Mouse (Mus musculus) stomach, embryonic 14.5 days (tissue): ENCODE measurements around the gene Gna14. TPM values are rescaled to one million over a fixed set of nuclear protein-coding genes. Genes with fewer than 3 reads are reported as not detected.

Experiments
- ATAC-seq: fragments of 200-750 bp; cut with Nextera tagmentation; 2 replicates; pipeline ENCODE4 v1.8.0; 2017; ENCODE audit warnings: low read depth, moderate TSS enrichment; ENCODE audit not compliant: insufficient number of reproducible peaks, insufficient read depth, low FRiP score
- H3K27ac ChIP-seq: fragments of 300-500 bp; sonication (generic); 2 replicates; pipeline ENCODE4 v1.5.1; 2014; ENCODE audit warnings: mild to moderate bottlenecking, low read length, moderate library complexity, mixed read lengths
- H3K27me3 ChIP-seq: fragments of 300-500 bp; sonication (generic); 2 replicates; pipeline ENCODE4 v1.6.1; 2014; ENCODE audit warnings: low read length, control low read depth, mixed read lengths; ENCODE audit not compliant: control insufficient read depth, insufficient read depth
- H3K36me3 ChIP-seq: fragments of 300-500 bp; sonication (generic); 2 replicates; pipeline ENCODE4 v1.6.1; 2014; ENCODE audit warnings: mild to moderate bottlenecking, control low read depth, low read length, moderate library complexity, mixed read lengths; ENCODE audit not compliant: control insufficient read depth, insufficient read depth
- H3K4me1 ChIP-seq: fragments of 300-500 bp; sonication (generic); 2 replicates; pipeline ENCODE4 v1.6.1; 2014; ENCODE audit warnings: low read length, control low read depth, mixed read lengths; ENCODE audit not compliant: control insufficient read depth, insufficient read depth
- H3K4me2 ChIP-seq: fragments of 300-500 bp; sonication (generic); replicated peaks from 2 replicates; pipeline ENCODE4 v1.6.1; 2014; ENCODE audit warnings: low read depth, low read length, control low read depth
- H3K4me3 ChIP-seq: fragments of 300-500 bp; sonication (generic); 2 replicates; pipeline ENCODE4 v1.5.1; 2014; ENCODE audit warnings: low read depth, low read length, control low read depth
- H3K9ac ChIP-seq: fragments of 300-500 bp; sonication (generic); replicated peaks from 2 replicates; pipeline ENCODE4 v1.6.1; 2014; ENCODE audit warnings: low read depth, mild to moderate bottlenecking, control low read depth, low read length, moderate library complexity, mixed read lengths
- H3K9me3 ChIP-seq: fragments of 300-500 bp; sonication (generic); 2 replicates; pipeline ENCODE4 v1.6.1; 2016; ENCODE audit warnings: low read depth, low read length, control low read depth; ENCODE audit not compliant: control insufficient read depth
- WGBS: fragments of 180-500 bp; shearing (Covaris S2); extraction: QIAGEN DNeasy Blood & Tissue Kit; methylation state at CpG from one replicate; pipeline ENCODE4 v1.1.7; 2014; 5-methylcytosine and 5-hydroxymethylcytosine counted together
- polyA plus RNA-seq: library from polyadenylated mRNA; unstranded; fragments of >200 nt; fragmentation: Nextera tagmentation; extraction: Ambion mirVana; gene quantifications from 2 replicates; pipeline ENCODE4 v1.2.1, GENCODE M21; 2014

The Gna14 gene
- polyA plus RNA-seq, 1 experiment from 2014 or later = 30.4 TPM

DNA sequence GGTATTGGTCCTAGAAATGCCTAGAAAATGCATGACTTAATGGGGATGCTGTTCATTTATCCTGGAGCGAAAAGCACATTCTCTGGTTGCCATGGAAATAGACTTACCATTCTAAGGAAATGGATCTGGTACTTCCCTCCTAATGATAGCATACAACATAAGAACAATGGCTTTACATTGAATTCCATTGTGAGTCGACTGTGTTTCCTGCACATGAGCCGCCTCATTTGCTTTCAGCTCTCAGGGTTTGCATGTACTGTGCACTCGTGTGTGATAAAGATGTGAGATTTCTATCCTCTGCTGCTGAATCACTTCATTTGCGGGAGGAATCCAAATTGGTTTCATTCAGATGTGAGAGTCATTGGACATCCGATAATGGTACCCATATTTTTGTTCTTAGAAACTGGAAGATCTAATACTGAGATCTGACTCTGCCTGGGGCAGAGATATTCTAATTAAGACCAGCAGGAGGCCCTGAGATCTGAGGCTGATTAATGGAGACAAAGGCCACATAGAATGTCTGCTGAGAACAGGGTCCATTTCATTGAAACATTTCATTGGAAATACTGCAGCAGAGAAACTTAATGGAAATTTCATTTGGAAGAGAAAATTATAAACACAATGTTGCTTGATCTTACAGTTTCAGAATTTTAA is 71.3 kb downstream of the Gna14 start:
- H3K4me3 ChIP-seq = no peak overlapping the region
- 0 out of 2 replicates have a peak, but pooled peaks cover 6% of the 10 kb centered on the region for H3K4me1 ChIP-seq
- H3K27me3 ChIP-seq = no peaks in the 10 kb centered on the region
- H3K9me3 ChIP-seq = no peaks in the 10 kb centered on the region
- H3K4me2 ChIP-seq = no peak overlapping the region
- H3K36me3 ChIP-seq = no peaks in the 10 kb centered on the region
- no peak overlapping the region for H3K27ac ChIP-seq
- ATAC-seq = no peak
- no peak overlapping the region for H3K9ac ChIP-seq
- WGBS = 81% methylated on average over 6 of the region's 6 CpGs

DNA sequence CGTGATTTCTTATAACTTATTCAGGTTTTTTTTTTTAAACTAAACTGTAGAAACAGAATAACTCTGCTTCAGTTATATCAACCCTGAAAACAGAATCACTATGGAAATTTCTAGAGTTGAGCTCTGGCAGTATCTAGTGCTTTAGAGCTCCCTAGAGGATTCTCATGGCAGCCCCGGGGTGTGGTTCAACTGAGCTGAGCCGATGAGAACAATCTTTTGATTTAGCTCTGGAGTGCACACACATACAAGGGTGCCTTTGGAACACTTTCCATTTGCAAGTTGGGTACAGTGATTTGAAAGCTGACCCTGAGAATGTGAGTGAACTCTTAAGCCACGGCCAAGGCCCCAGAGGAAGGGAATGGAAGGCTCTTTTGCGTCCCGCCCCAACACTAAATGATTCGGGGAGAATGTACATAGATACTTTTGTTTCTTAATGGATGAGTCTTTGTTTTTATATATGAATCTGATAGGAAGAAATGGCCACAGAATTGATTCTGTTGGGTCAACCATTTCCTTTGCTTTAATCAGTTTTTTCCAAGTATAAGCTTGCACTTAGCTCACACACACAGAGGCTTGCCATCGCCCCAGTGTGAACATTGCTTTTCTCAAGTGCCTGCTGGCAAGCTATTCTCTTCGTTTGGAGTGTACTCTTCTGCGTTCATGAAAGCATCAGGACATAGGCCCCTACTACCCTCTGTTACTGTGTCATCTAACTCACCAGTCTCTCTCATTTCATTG is 75.0 kb downstream of the Gna14 start:
- Histone ChIP-seq H3K9ac (no peak overlapping the region), H3K27ac (no peak overlapping the region; the same call in 1 of the 2 replicates), H3K9me3 (no peaks in the 10 kb centered on the region), H3K36me3 (no peaks in the 10 kb centered on the region), H3K4me1 (0 out of 2 replicates have a peak, but pooled peaks cover 6% of the 10 kb centered on the region), H3K4me2 (no peak overlapping the region), H3K4me3 (no peak overlapping the region), H3K27me3 (no peaks in the 10 kb centered on the region)
- 83% methylated on average over 10 of the region's 10 CpGs for WGBS
- ATAC-seq = no peak

DNA sequence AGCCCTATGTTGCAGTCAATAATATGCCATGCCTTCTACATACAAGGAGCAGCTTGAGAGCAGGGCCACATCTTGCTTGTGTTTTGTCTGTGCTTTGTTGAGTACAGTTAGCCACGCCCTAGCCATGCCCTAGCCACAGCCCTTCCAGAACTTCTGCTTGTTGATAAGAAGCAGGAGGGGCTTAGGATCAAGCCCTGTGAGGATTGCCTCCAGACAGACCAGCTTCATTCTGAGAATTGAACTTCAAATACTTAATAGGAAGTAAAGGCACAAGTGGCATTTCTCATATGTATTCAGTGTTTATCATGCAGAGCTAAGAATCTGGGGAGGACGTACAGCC is 75.5 kb downstream of the Gna14 start:
- H3K27me3 ChIP-seq = no peaks in the 10 kb centered on the region
- H3K4me2 ChIP-seq = no peak overlapping the region
- 44% methylated on average over 2 of the region's 2 CpGs for WGBS
- ATAC-seq = 0 out of 2 replicates have a peak, but pooled peaks have one; percentile 56
- no peak overlapping the region for H3K9ac ChIP-seq
- H3K4me1 ChIP-seq = 0 out of 2 replicates have a peak, but pooled peaks cover 6% of the 10 kb centered on the region
- H3K27ac ChIP-seq = no peak overlapping the region; the same call in 1 of the 2 replicates
- no peaks in the 10 kb centered on the region for H3K36me3 ChIP-seq
- no peaks in the 10 kb centered on the region for H3K9me3 ChIP-seq
- no peak overlapping the region for H3K4me3 ChIP-seq

DNA sequence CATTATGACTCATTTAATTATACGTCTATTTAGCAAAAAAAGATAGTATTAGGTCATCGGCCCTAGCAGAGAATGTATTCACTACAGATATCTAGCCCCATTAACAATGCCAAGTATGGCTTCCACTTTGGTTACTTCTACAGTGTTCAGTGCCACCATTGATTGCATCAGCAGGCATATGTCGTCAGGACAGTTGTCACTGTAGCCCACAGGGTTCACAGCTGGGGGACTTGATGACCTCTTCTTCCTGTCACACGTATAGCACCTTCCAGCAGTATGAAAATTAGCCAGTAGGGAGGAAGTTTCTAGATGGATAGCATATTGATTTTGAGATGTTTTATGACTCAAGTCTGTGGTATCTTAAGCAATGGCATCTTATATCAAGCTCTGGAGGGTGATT is 78.6 kb downstream of the Gna14 start:
- 78% methylated on average over 4 of the region's 4 CpGs for WGBS
- Histone ChIP-seq H3K4me1 (0 out of 2 replicates have a peak, but pooled peaks cover 13% of the 10 kb centered on the region), H3K27me3 (no peaks in the 10 kb centered on the region), H3K4me2 (no peak overlapping the region), H3K9ac (no peak overlapping the region), H3K36me3 (no peaks in the 10 kb centered on the region), H3K4me3 (no peak overlapping the region), H3K27ac (no peak overlapping the region), H3K9me3 (no peaks in the 10 kb centered on the region)
- ATAC-seq = no peak

- H3K4me1 ChIP-seq = 0 out of 2 replicates have a peak, but pooled peaks cover 7% of the 10 kb centered on the region
- no peak for ATAC-seq
- H3K9me3 ChIP-seq = no peaks in the 10 kb centered on the region
- H3K36me3 ChIP-seq = no peaks in the 10 kb centered on the region
- 55% methylated on average over 3 of the region's 3 CpGs for WGBS
- H3K27ac ChIP-seq = no peak overlapping the region
- no peaks in the 10 kb centered on the region for H3K27me3 ChIP-seq
- H3K4me3 ChIP-seq = no peak overlapping the region
- H3K4me2 ChIP-seq = no peak overlapping the region
- H3K9ac ChIP-seq = no peak overlapping the region
These were observed 83.0 kb downstream of the Gna14 start for GRCm38 (mm10) chr19:16518569-16518968.

DNA sequence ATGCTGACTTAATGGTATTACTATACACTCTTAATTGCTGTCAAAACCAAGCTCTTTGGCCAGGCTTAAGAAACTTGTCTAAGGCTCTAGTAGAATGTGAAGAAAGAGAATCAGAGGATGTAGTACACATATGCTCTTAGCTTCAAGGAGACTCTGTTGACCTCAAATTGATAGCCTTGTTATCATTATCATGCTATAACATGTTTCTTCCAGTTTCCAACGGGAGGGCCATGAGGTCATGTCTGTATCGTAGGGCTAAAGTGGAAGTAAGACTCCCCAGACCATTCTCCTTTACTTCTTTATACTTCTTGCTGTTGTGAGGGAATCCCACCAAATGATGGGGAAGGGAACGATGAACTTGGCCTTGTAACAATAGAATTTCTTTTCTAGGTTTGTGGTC is 85.0 kb downstream of the Gna14 start:
- no peak for ATAC-seq
- WGBS = 88% methylated on average over 3 of the region's 3 CpGs
- no peak overlapping the region for H3K4me2 ChIP-seq

GRCm38 (mm10) chr19:16526302-16526880 is 90.8 kb downstream of the Gna14 start:
- no peaks in the 10 kb centered on the region for H3K36me3 ChIP-seq
- no peak overlapping the region for H3K9ac ChIP-seq
- no peaks in the 10 kb centered on the region for H3K27me3 ChIP-seq
- no peak overlapping the region for H3K4me3 ChIP-seq
- peaks cover 16% of the 10 kb centered on the region for H3K4me1 ChIP-seq
- H3K4me2 ChIP-seq = no peak overlapping the region
- WGBS = 56% methylated on average over 9 of the region's 9 CpGs
- ATAC-seq = no peak; the same call in 1 of the 2 replicates
- no peaks in the 10 kb centered on the region for H3K9me3 ChIP-seq
- peak overlapping the region; percentile 30; the same call in 1 of the 2 replicates for H3K27ac ChIP-seq

More for the DNA sequence above, 85.0 kb downstream of the Gna14 start:
- Histone ChIP-seq H3K4me1 (0 out of 2 replicates have a peak, but pooled peaks cover 7% of the 10 kb centered on the region), H3K9me3 (no peaks in the 10 kb centered on the region), H3K9ac (no peak overlapping the region), H3K27me3 (no peaks in the 10 kb centered on the region), H3K4me3 (no peak overlapping the region), H3K36me3 (no peaks in the 10 kb centered on the region), H3K27ac (no peak overlapping the region)

- 43% methylated on average over 5 of the region's 5 CpGs for WGBS
- Histone ChIP-seq H3K9me3 (no peaks in the 10 kb centered on the region), H3K4me2 (no peak overlapping the region), H3K4me3 (no peak overlapping the region), H3K36me3 (no peaks in the 10 kb centered on the region), H3K4me1 (peaks cover 16% of the 10 kb centered on the region), H3K27ac (peak overlapping the region; percentile 30), H3K9ac (no peak overlapping the region), H3K27me3 (no peaks in the 10 kb centered on the region)
- no peak for ATAC-seq
These were observed 91.5 kb downstream of the Gna14 start for GRCm38 (mm10) chr19:16527031-16527430.
